Mouse (Mus musculus): ENCODE measurements around the gene Terf2.
A peak's percentile ranks its signal among the peaks of the same experiment; 100 is the strongest.

Gene Terf2

DNA sequence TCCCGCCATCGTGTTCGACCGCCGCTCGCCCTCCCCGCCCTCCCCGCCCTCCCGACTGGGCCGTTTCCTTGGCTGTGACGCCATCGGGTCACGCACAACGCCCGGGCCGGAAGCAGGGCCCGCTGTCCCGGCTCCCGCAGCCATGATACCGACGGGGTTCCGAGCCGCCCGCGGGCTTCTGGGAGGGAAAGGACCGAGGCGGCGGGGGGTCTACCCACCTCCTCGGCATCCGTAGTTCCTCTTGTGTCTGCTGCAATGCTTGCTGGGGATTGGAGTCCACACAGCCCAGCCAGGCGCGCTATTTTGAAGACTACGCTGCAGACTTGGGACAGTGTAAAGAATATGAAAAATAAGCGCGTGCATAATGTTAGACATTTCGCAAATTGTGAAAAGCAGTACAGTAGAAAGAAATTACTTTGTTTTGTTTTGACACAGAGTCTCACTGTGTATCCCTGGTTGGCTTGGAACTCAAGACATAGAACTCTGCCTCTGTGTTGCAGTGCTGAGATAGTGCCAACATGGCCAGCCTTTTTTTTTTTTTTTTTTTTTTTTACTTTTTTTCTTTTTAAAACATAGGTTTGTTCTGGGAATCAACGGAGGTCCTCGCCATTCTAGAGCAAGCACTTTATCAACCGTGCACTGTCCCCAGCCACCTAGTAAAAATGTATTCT is at the start of gene Terf2:
Terf2 (minus strand) TSS at position 182 of the 671 bp plus-strand sequence.
- DNase-seq (ENCODE audit: low read depth, low spot score) = peak; percentile 91

DNA sequence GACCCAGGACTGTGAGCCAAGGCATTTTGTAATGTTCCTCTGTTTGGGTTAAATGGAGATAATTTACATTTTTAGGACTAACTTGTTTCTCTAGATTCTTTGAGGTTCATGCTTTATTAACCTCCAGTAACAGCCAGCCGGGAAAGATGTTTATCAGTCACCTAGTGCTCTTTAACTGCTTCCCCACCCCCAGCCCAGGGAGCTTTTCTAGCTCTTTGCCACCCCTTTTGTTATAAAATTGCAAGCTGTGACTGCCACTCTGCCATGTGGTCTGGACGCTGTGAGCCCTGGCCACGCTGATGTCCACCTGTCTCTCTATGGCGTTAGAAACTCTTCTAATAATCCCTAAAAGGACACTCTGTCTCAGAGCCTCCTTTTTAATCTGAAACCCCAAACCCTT is 47.2 kb upstream of the Terf2 start:
- no peak for DNase-seq (ENCODE audit: low read depth, low spot score)

GRCm38 (mm10) chr8:107142539-107142938 is 46.2 kb upstream of the Terf2 start:
- no peak for DNase-seq (ENCODE audit: low read depth, low spot score)

DNA sequence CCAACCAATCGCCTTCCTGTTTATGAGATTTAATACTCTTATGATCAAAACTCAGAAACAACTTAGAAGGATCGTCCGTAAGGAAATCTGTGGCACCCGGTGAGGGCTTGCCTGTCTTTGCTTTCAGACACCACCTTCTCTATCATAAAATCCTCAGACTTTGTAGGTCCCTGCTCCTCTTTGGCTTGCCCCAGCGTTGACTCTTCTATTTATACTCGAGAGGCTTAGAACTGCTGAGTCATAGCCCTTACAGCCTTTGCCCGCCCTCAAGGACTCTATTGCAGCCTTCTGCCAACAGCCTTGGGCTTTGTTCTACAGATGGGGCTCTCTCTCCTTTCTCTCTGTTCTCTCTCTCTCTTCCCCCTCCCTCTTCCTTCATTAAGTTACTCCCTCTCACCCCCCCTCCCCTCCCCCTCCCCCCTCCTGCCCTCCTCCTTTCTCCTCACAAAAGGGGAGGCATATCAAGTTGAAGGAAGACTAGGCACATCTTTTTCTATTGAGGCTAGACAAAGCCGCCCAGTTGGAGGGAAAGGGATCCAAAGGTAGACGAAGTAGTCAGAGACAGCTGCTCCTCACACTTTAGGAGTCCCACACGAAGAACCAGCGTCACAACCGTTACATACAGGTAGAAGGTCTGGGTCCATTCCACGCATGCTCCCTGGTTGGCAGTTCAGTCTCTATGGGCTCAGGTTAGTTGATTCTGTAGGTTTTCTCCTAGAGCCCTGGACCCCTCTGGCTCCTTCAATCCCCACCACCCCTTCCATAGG is 43.5 kb upstream of the Terf2 start:
- DNase-seq (ENCODE audit: low read depth, low spot score) = no peak

DNA sequence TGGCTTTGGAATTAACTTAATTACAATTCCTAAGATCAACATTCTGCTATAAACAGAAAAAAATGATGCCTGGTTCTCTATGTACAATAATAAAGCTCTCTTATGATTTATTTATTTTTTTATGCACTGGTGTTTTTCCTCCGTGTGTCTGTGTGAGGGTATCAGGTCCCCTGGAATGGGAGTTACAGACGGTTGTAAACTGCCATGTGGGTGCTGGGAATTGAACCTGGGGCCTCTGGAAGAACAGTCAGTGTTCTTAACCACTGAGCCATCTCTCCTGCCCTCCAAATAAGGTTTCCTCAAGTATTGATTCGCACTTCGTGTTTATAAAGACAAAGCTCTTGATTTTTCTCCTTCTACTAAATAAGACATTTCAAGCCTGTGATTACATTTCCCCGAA is 42.0 kb upstream of the Terf2 start:
- no peak for DNase-seq (ENCODE audit: low read depth, low spot score)

DNA sequence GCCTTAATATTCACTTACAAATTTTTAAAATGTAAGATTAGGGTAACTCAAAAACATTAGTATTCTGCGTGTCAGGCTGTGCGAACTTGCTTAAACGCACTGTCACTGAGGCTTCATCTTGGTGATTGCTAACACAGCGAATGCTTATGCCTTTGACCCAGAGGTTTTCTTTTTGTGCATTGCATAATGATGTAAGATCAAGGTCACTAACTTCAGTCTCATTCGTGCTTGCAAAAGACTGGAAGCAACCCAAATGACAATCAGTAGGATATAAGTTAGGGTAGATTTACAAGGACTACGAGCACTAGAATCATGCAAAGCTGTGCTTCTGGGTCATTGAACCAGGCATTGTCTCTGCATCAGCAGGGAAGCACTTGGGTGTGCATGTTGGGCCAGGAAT is 41.2 kb upstream of the Terf2 start:
- DNase-seq (ENCODE audit: low read depth, low spot score) = no peak

GRCm38 (mm10) chr8:107136003-107136612 is 39.8 kb upstream of the Terf2 start:
- DNase-seq (ENCODE audit: low read depth, low spot score) = no peak

DNA sequence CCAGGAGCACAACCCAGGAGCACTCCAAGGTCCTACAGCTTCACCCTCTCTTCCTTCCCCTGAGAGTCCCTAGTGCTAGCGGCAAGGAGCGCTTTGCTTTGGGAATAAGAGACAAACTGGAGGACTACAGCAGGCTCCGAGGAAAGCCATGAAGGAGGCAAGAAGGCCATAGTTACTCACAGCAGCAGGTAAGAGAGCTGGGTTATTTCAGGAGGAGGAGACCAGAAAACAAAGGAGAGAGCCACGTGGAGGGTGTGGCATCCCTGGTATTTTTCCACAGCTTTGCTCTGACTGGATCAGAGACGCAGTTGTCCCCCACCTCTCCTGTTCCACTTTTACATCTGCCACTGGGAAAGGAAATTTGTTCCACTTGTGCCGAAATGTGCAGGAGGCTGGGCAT is 37.5 kb upstream of the Terf2 start:
- DNase-seq (ENCODE audit: low read depth, low spot score) = no peak

- no peak for DNase-seq (ENCODE audit: low read depth, low spot score)
These were observed 36.5 kb upstream of the Terf2 start for GRCm38 (mm10) chr8:107132581-107133491.

GRCm38 (mm10) chr8:107130028-107130427 is 33.7 kb upstream of the Terf2 start:
- no peak for DNase-seq (ENCODE audit: low read depth, low spot score)

GRCm38 (mm10) chr8:107129171-107130025 is 33.1 kb upstream of the Terf2 start:
- DNase-seq (ENCODE audit: low read depth, low spot score) = no peak

GRCm38 (mm10) chr8:107124343-107124742 is 28.0 kb upstream of the Terf2 start:
- no peak for DNase-seq (ENCODE audit: low read depth, low spot score)

DNA sequence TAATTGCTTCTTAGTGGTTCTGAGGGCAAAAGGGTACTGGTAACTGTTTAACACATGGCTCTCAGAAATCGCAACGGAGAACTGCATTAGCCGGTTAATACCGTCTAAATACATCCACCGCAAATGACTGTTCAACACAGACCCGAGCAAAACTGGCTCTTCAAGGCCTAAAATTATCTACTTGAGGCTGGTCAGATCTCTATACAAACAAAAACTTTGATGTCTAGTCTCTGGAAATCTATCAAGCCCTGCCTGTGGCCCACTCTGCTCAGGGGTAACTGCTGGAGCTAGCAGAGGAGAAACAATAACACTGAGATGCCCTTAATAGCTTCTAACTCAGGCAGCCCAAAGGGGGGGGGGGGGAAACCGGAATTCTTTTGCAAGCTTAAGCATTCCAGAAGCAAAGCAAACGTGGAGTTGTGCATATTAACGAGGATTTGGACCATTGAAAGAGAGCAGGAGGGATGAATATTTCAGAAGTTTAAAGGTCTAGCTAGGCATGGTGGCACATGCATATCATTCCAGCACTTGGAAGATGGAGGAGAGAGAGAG is 26.8 kb upstream of the Terf2 start:
- no peak for DNase-seq (ENCODE audit: low read depth, low spot score)

- DNase-seq (ENCODE audit: low read depth, low spot score) = no peak
These were observed 25.4 kb upstream of the Terf2 start for GRCm38 (mm10) chr8:107121681-107122291.

DNA sequence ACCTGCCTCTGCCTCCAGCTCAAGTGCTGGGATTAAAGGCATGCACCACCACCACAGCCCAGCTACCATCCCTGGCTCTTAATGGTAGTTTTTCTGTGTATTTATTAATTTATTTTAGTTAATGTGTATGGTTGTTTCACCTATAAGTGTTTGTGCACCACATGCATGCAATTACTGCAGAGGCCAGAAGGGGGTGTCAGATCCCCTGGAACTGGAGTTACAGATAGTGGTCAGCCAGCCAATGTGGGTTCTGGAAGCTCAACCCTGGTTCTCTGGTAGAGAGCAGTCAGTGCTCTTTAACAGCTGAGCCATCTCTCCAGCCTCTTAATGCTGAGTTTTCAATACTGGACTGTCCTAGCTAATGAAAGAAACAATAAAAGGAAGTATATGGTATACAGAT is 24.5 kb upstream of the Terf2 start:
- DNase-seq (ENCODE audit: low read depth, low spot score) = no peak

GRCm38 (mm10) chr8:107119412-107119811 is 23.1 kb upstream of the Terf2 start:
- DNase-seq (ENCODE audit: low read depth, low spot score) = no peak

GRCm38 (mm10) chr8:107118803-107119233 is 22.5 kb upstream of the Terf2 start:
- DNase-seq (ENCODE audit: low read depth, low spot score) = no peak

DNA sequence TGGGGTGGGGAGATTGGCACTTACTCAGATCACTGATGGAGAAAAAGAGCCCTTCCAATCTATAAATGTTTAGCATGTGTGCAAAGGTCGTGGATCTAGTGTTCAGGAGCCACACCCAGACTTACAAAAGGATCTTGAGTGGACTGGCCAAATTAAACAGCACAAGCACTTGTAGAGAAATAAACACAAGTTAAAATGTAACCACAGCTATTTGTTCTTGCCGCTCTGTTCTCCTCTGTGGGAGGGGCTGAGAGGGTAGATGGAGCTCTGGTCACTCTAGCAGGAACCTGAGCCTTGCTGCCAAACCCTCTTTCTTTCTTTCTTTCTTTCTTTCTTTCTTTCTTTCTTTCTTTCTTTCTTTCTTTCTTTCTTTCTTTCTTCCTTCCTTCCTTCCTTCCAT is 20.7 kb upstream of the Terf2 start:
- no peak for DNase-seq (ENCODE audit: low read depth, low spot score)

- DNase-seq (ENCODE audit: low read depth, low spot score) = no peak
These were observed 19.7 kb upstream of the Terf2 start for GRCm38 (mm10) chr8:107116023-107116422.

- no peak for DNase-seq (ENCODE audit: low read depth, low spot score)
These were observed 18.6 kb upstream of the Terf2 start for GRCm38 (mm10) chr8:107115008-107115320.

All from brain, embryonic 18.5 days (tissue).